Mouse (Mus musculus): ENCODE results near the gene Pid1. TPM values are rescaled to one million over a fixed set of nuclear protein-coding genes. Genes with fewer than 3 reads are reported as not detected.

Gene Pid1
- polyA plus RNA-seq (2014; fragmentation: Illumina TruSeq; extraction: RNeasy Lipid Tissue Mini Kit (QIAGEN cat#74804); ENCODE audit: low read depth, low replicate concordance) = 28.0 TPM

DNA sequence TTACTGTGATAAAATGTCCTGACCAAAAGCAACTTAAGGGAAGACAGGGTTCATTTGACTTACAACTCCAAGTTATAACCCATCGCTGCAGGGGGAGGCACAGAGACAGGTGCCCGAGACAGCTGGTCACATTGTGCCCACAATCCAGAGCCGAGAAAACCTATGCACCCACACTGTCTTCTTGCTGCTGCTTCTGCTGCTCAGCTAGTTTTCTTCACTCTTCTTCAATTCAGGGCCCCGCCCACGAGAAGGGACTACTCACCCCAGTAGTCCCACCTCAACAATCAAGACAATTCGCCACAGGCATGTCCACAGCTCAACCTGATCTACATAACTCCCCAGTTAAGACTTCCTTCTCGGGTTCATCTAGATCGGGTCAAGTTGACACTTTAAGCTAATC lies at the start of gene Pid1:
TSS of gene Pid1 (minus strand) at position 214 of the 400 bp plus-strand sequence.

